ENCODE assay signal across 25 mouse cellular contexts in the genomic region with DNA sequence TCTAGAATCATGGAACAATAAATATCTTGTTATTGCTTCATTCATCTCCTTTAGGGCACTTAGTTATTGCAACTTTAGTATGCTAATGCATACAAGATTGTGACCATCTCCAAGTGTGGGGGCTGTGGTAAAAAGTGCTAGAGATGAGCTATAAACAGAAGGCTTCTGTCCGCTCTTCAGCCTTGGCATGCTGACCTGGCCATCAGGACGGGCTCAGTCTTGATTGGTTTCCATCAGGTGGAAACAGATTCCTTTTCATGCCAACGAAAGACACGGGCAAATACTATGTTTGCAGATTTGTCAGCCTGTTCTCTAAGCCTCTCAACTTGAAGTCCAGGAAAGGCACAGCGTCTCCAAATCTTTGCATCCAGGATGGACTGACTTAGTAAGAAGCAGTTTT. TPM values are rescaled to one million over a fixed set of nuclear protein-coding genes. Genes with fewer than 3 reads are reported as not detected.
DNase-seq lines count a peak whose midpoint lies in the region; ATAC-seq and TF ChIP-seq lines count a peak whose summit lies in the region.
"Had no signal": no experiment of that assay in that cellular context is flagged by ENCODE, and none has a peak within 500 bp of the region (broad histone marks: within the 10 kb centered on the region; RNA-seq: fewer than 3 reads in every experiment).

No protein-coding gene starts in this region.

- H3K9ac ChIP-seq in intestine, embryonic 14.5 days (ENCODE audit: low read length): no peak overlapping the region
- H3K9ac ChIP-seq in intestine, embryonic 15.5 days: no peak overlapping the region
- H3K9ac ChIP-seq in lung, postnatal 0 days (replicated peaks; ENCODE audit: low read depth): no peak overlapping the region
- no peak overlapping the region for H3K9ac ChIP-seq in stomach, embryonic 16.5 days (ENCODE audit: low read length)
- H3K9ac ChIP-seq: embryonic facial prominence, embryonic 13.5 days; embryonic facial prominence, embryonic 15.5 days; forebrain, embryonic 12.5 days had no signal

- no peak for TF ChIP-seq CTCF in lung, postnatal 0 days (IDR thresholded peaks at IDR 0.05)

- no peak for ATAC-seq in intestine, embryonic 14.5 days (replicated peaks; ENCODE audit: low FRiP score, low TSS enrichment, low read depth)
- ATAC-seq in intestine, embryonic 15.5 days: no peak
- no peak for ATAC-seq in lung, postnatal 0 days
- no peak for ATAC-seq in stomach, embryonic 16.5 days (ENCODE audit: insufficient read depth, low FRiP score)
- ATAC-seq: CD4-positive, CD25-positive, alpha-beta regulatory T cell, adult 4 months; forebrain, embryonic 14.5 days; forebrain, embryonic 16.5 days had no signal

- H3K27me3 ChIP-seq in intestine, embryonic 14.5 days (replicated peaks; ENCODE audit: control insufficient read depth, insufficient read depth, low read length): no peaks in the 10 kb centered on the region
- H3K27me3 ChIP-seq in intestine, embryonic 15.5 days (replicated peaks): no peaks in the 10 kb centered on the region
- H3K27me3 ChIP-seq in lung, postnatal 0 days (replicated peaks; ENCODE audit: insufficient read depth, low read length): no peaks in the 10 kb centered on the region
- no peaks in the 10 kb centered on the region for H3K27me3 ChIP-seq in stomach, embryonic 16.5 days (ENCODE audit: control insufficient read depth, insufficient read depth, low read length)
- H3K27me3 ChIP-seq: CH12.LX; embryonic facial prominence, embryonic 13.5 days; embryonic facial prominence, embryonic 15.5 days; forebrain, embryonic 12.5 days had no signal

- no peak overlapping the region for H3K4me3 ChIP-seq in intestine, embryonic 14.5 days (ENCODE audit: low read depth, low read length)
- no peak overlapping the region for H3K4me3 ChIP-seq in intestine, embryonic 15.5 days (replicated peaks)
- H3K4me3 ChIP-seq in lung, postnatal 0 days (ENCODE audit: low read depth, low read length): no peak overlapping the region
- H3K4me3 ChIP-seq in stomach, embryonic 16.5 days (replicated peaks; ENCODE audit: low read length): no peak overlapping the region
- H3K4me3 ChIP-seq: embryonic facial prominence, embryonic 13.5 days; embryonic facial prominence, embryonic 15.5 days; erythroblast, embryonic 14.5 days; forebrain, embryonic 10.5 days; forebrain, embryonic 12.5 days had no signal

- no peaks in the 10 kb centered on the region for H3K9me3 ChIP-seq in intestine, embryonic 14.5 days (ENCODE audit: control insufficient read depth, low read length)
- H3K9me3 ChIP-seq in intestine, embryonic 15.5 days: no peaks in the 10 kb centered on the region
- H3K9me3 ChIP-seq in lung, postnatal 0 days (ENCODE audit: low read length): no peaks in the 10 kb centered on the region
- no peaks in the 10 kb centered on the region for H3K9me3 ChIP-seq in stomach, embryonic 16.5 days (replicated peaks; ENCODE audit: control insufficient read depth, low read length)
- H3K9me3 ChIP-seq: embryonic facial prominence, embryonic 13.5 days; embryonic facial prominence, embryonic 15.5 days had no signal

- 0 out of 2 replicates have a peak, but pooled peaks cover 3% of the 10 kb centered on the region for H3K4me1 ChIP-seq in intestine, embryonic 14.5 days (replicated peaks; ENCODE audit: control insufficient read depth, insufficient read depth, low read length)
- H3K4me1 ChIP-seq in intestine, embryonic 15.5 days (replicated peaks): 0 out of 2 replicates have a peak, but pooled peaks cover 2% of the 10 kb centered on the region
- H3K4me1 ChIP-seq in lung, postnatal 0 days (ENCODE audit: insufficient read depth, low read depth, low read length): peaks cover 5% of the 10 kb centered on the region; the same call in 1 of the 2 replicates
- peaks cover 2% of the 10 kb centered on the region; the same call in 1 of the 2 replicates for H3K4me1 ChIP-seq in stomach, embryonic 16.5 days (ENCODE audit: control insufficient read depth, insufficient read depth, low read length)

- TF ChIP-seq EP300 in lung, postnatal 0 days (IDR thresholded peaks at IDR 0.05): no peak

- DNase-seq in cerebellum, postnatal 10 days: peak; percentile 45 to 47
- DNase-seq in cerebellum, adult 9-11 months: no peak
- peak; percentile 16 for DNase-seq in intestine, embryonic 14.5 days (ENCODE audit: low spot score)
- DNase-seq in lung, postnatal 0 days (ENCODE audit: low spot score): no peak
- no peak for DNase-seq in lung, postnatal 4 days
- DNase-seq in urinary bladder, adult 2 months (ENCODE audit: low spot score): no peak
- DNase-seq: adrenal gland, postnatal 10 days; adrenal gland, postnatal 25 days; B cell, adult 2 months; cerebellum, adult 11-12 months; cerebellum, adult 2 months; cerebellum, adult 9-10 months; cerebellum, postnatal 36 days; embryo, embryonic 11 days had no signal

- H3K27ac ChIP-seq in intestine, embryonic 14.5 days (ENCODE audit: low read depth): no peak overlapping the region
- H3K27ac ChIP-seq in intestine, embryonic 15.5 days: no peak overlapping the region
- H3K27ac ChIP-seq in lung, postnatal 0 days (ENCODE audit: low read length): peak overlapping the region; percentile 57
- H3K27ac ChIP-seq in stomach, embryonic 16.5 days (ENCODE audit: low read length): peak overlapping the region; percentile 24; the same call in 1 of the 2 replicates
- H3K27ac ChIP-seq: embryonic facial prominence, embryonic 13.5 days; embryonic facial prominence, embryonic 15.5 days; forebrain, embryonic 10.5 days; forebrain, embryonic 12.5 days had no signal

- H3K4me2 ChIP-seq in intestine, embryonic 14.5 days (ENCODE audit: low read length): no peak overlapping the region
- H3K4me2 ChIP-seq in intestine, embryonic 15.5 days (replicated peaks): no peak overlapping the region
- no peak overlapping the region for H3K4me2 ChIP-seq in lung, postnatal 0 days (replicated peaks; ENCODE audit: low read depth, low read length)
- no peak overlapping the region for H3K4me2 ChIP-seq in stomach, embryonic 16.5 days (ENCODE audit: low read depth, low read length)
- H3K4me2 ChIP-seq: embryonic facial prominence, embryonic 13.5 days; embryonic facial prominence, embryonic 15.5 days; forebrain, embryonic 12.5 days had no signal

- H3K36me3 ChIP-seq in intestine, embryonic 14.5 days (ENCODE audit: control insufficient read depth, insufficient read depth, low read length): peaks cover 7% of the 10 kb centered on the region
- H3K36me3 ChIP-seq in intestine, embryonic 15.5 days: no peaks in the 10 kb centered on the region
- no peaks in the 10 kb centered on the region for H3K36me3 ChIP-seq in lung, postnatal 0 days (ENCODE audit: insufficient read depth, low read length)
- no peaks in the 10 kb centered on the region for H3K36me3 ChIP-seq in stomach, embryonic 16.5 days (ENCODE audit: control insufficient read depth, insufficient read depth, low read length)

- 85% methylated on average over 5 of the region's 5 CpGs for WGBS in intestine, embryonic 14.5 days
- WGBS in intestine, embryonic 15.5 days: 90% methylated on average over 5 of the region's 5 CpGs
- WGBS in lung, postnatal 0 days: 71% methylated on average over 5 of the region's 5 CpGs
- 84% methylated on average over 5 of the region's 5 CpGs for WGBS in stomach, embryonic 16.5 days

RNA-seq across cellular contexts. Expression of a gene that starts 2.4 kb away (rescaled TPM):
- polyA plus RNA-seq in intestine, embryonic 14.5 days (2014; fragmentation: Nextera tagmentation; extraction: Ambion mirVana): 12.1 and 12.8 TPM in 2 replicates
- 10.1 and 11.3 TPM in 2 replicates for polyA plus RNA-seq in intestine, embryonic 15.5 days (2015; fragmentation: Nextera tagmentation; extraction: Ambion mirVana)
- polyA plus RNA-seq in lung, postnatal 0 days (2015; fragmentation: Nextera tagmentation; extraction: Ambion mirVana): 14.8 and 15.9 TPM in 2 replicates
- polyA plus RNA-seq in stomach, embryonic 16.5 days (2015; fragmentation: Nextera tagmentation; extraction: Ambion mirVana): 11.5 and 12.7 TPM in 2 replicates
- polyA plus RNA-seq in urinary bladder, adult 2 months (2012; rRNA removed): 6.2 and 6.7 TPM in 2 replicates

RNA-seq across cellular contexts. Expression of a gene that starts 42.7 kb away (rescaled TPM):
- 36.3 and 38.1 TPM in 2 replicates for polyA plus RNA-seq in intestine, embryonic 14.5 days (2014; fragmentation: Nextera tagmentation; extraction: Ambion mirVana)
- 38.6 and 41.5 TPM in 2 replicates for polyA plus RNA-seq in intestine, embryonic 15.5 days (2015; fragmentation: Nextera tagmentation; extraction: Ambion mirVana)
- 21.8 and 25.0 TPM in 2 replicates for polyA plus RNA-seq in lung, postnatal 0 days (2015; fragmentation: Nextera tagmentation; extraction: Ambion mirVana)
- polyA plus RNA-seq in stomach, embryonic 16.5 days (2015; fragmentation: Nextera tagmentation; extraction: Ambion mirVana): 27.3 and 27.7 TPM in 2 replicates
- 10.9 and 13.8 TPM in 2 replicates for polyA plus RNA-seq in urinary bladder, adult 2 months (2012; rRNA removed)

RNA-seq across cellular contexts. Expression of a gene that starts 52.4 kb away (rescaled TPM):
- 3.7 and 4.4 TPM in 2 replicates for polyA plus RNA-seq in intestine, embryonic 14.5 days (2014; fragmentation: Nextera tagmentation; extraction: Ambion mirVana)
- polyA plus RNA-seq in intestine, embryonic 15.5 days (2015; fragmentation: Nextera tagmentation; extraction: Ambion mirVana): 2.8 and 2.9 TPM in 2 replicates
- polyA plus RNA-seq in lung, postnatal 0 days (2015; fragmentation: Nextera tagmentation; extraction: Ambion mirVana): 4.4 and 5.8 TPM in 2 replicates
- polyA plus RNA-seq in stomach, embryonic 16.5 days (2015; fragmentation: Nextera tagmentation; extraction: Ambion mirVana): 3.1 and 4.1 TPM in 2 replicates
- polyA plus RNA-seq in urinary bladder, adult 2 months (2012; rRNA removed): 3.8 and 5.2 TPM in 2 replicates
- polyA plus RNA-seq: erythroblast, embryonic 14.5 days had no signal

RNA-seq across cellular contexts. Expression of a gene that starts 52.5 kb away (rescaled TPM):
- 1,003 and 1,057 TPM in 2 replicates for polyA plus RNA-seq in intestine, embryonic 14.5 days (2014; fragmentation: Nextera tagmentation; extraction: Ambion mirVana)
- polyA plus RNA-seq in intestine, embryonic 15.5 days (2015; fragmentation: Nextera tagmentation; extraction: Ambion mirVana): 999 and 1,061 TPM in 2 replicates
- 1,414 and 1,430 TPM in 2 replicates for polyA plus RNA-seq in lung, postnatal 0 days (2015; fragmentation: Nextera tagmentation; extraction: Ambion mirVana)
- 885 and 955 TPM in 2 replicates for polyA plus RNA-seq in stomach, embryonic 16.5 days (2015; fragmentation: Nextera tagmentation; extraction: Ambion mirVana)
- 275 and 321 TPM in 2 replicates for polyA plus RNA-seq in urinary bladder, adult 2 months (2012; rRNA removed)

Comparison
In these comparisons a context has a peak if more than half of its experiments do, and no peak if none do; other contexts are left out.
1. DNase-seq: peak in cerebellum, postnatal 10 days (2 of 2) and intestine, embryonic 14.5 days (single experiment); none in cerebellum, adult 9-11 months (single experiment), lung, postnatal 0 days (single experiment), lung, postnatal 4 days (0 of 2) and urinary bladder, adult 2 months (single experiment).
2. H3K27ac ChIP-seq: peak in lung, postnatal 0 days (single experiment) and stomach, embryonic 16.5 days (single experiment); none in intestine, embryonic 14.5 days (single experiment) and intestine, embryonic 15.5 days (single experiment).